ENCODE assay signal across 8 mouse cellular contexts in genomic region chr11:98972215-98972614, GRCm38 (mm10). TPM values are rescaled to one million over a fixed set of nuclear protein-coding genes. Genes with fewer than 3 reads are reported as not detected.
DNase-seq lines count a peak whose midpoint lies in the region; ATAC-seq and TF ChIP-seq lines count a peak whose summit lies in the region.
"Had no signal": no experiment of that assay in that cellular context is flagged by ENCODE, and none has a peak within 500 bp of the region (broad histone marks: within the 10 kb centered on the region; RNA-seq: fewer than 3 reads in every experiment).

No protein-coding gene starts in this region.

- DNase-seq in adrenal gland, adult 2 months = peak; percentile 89
- peak; percentile 84 for DNase-seq in embryo, embryonic 9.5 days (ENCODE audit: extremely low spot score)
- DNase-seq in layer of hippocampus, postnatal 14 days (ENCODE audit: low spot score in 2 of 2) = peak; percentile 82 to 83
- DNase-seq in lung, postnatal 4 days = peak; percentile 84 to 92

- peaks cover 48% of the 10 kb centered on the region for H3K36me3 ChIP-seq in ES-Bruce4 (ENCODE audit: control insufficient read depth, insufficient read depth, low read length, poor library complexity, severe bottlenecking)
- H3K36me3 ChIP-seq in heart, embryonic 16.5 days (ENCODE audit: control insufficient read depth, insufficient read depth) = peaks cover 58% of the 10 kb centered on the region
- peaks cover 68% of the 10 kb centered on the region for H3K36me3 ChIP-seq in small intestine, adult 2 months (ENCODE audit: control insufficient read depth, insufficient read depth, low read length)

- 49% methylated on average over 9 of the region's 9 CpGs for WGBS in heart, embryonic 16.5 days
- WGBS in small intestine, adult 2 months = 59% methylated on average over 9 of the region's 9 CpGs

- H3K27me3 ChIP-seq in ES-Bruce4 (ENCODE audit: control insufficient read depth, insufficient read depth, low read length, poor library complexity, severe bottlenecking) = no peaks in the 10 kb centered on the region
- H3K27me3 ChIP-seq in heart, embryonic 16.5 days (ENCODE audit: control insufficient read depth, insufficient read depth, low read length) = no peaks in the 10 kb centered on the region
- no peaks in the 10 kb centered on the region for H3K27me3 ChIP-seq in small intestine, adult 2 months (ENCODE audit: control insufficient read depth, insufficient read depth, low read length)
- H3K27me3 ChIP-seq: limb, embryonic 13.5 days had no signal

- no peak for TF ChIP-seq POLR2A in ES-Bruce4 (IDR thresholded peaks at IDR 0.05; ENCODE audit: insufficient read depth, low read length)
- no peak for TF ChIP-seq POLR2A in small intestine, adult 2 months (IDR thresholded peaks at IDR 0.05; ENCODE audit: low read depth, low read length)

- ATAC-seq in heart, embryonic 16.5 days (replicated peaks; ENCODE audit: extremely low read depth, insufficient read depth, low FRiP score) = 0 out of 2 replicates have a peak, but pooled peaks have one; percentile 28

- no peak for TF ChIP-seq EP300 in ES-Bruce4 (IDR thresholded peaks at IDR 0.05; ENCODE audit: insufficient read depth, low read depth, low read length)

- H3K4me1 ChIP-seq in ES-Bruce4 (ENCODE audit: control insufficient read depth, insufficient read depth, low read length) = peaks cover 8% of the 10 kb centered on the region
- H3K4me1 ChIP-seq in heart, embryonic 16.5 days (ENCODE audit: control insufficient read depth, insufficient read depth, low read length) = peaks cover 42% of the 10 kb centered on the region
- peaks cover 9% of the 10 kb centered on the region; the same call in 1 of the 2 replicates for H3K4me1 ChIP-seq in small intestine, adult 2 months (ENCODE audit: control insufficient read depth, insufficient read depth, insufficient read length, low read length)

- no peak overlapping the region for H3K9ac ChIP-seq in ES-Bruce4 (ENCODE audit: low read depth, poor library complexity, severe bottlenecking)
- H3K9ac ChIP-seq in heart, embryonic 16.5 days (ENCODE audit: low read length) = no peak overlapping the region
- H3K9ac ChIP-seq: limb, embryonic 13.5 days had no signal

- H3K4me3 ChIP-seq in ES-Bruce4 (ENCODE audit: low read depth, low read length) = no peak overlapping the region
- no peak overlapping the region for H3K4me3 ChIP-seq in heart, embryonic 16.5 days (ENCODE audit: low read length)
- no peak overlapping the region for H3K4me3 ChIP-seq in small intestine, adult 2 months (ENCODE audit: low read depth, low read length)
- H3K4me3 ChIP-seq: limb, embryonic 13.5 days had no signal

- H3K4me2 ChIP-seq in heart, embryonic 16.5 days (ENCODE audit: low read depth, low read length) = no peak overlapping the region
- H3K4me2 ChIP-seq: limb, embryonic 13.5 days had no signal

- no peak overlapping the region for H3K27ac ChIP-seq in ES-Bruce4 (ENCODE audit: insufficient read depth, low read length)
- H3K27ac ChIP-seq in heart, embryonic 16.5 days (ENCODE audit: low read length) = no peak overlapping the region; the same call in 1 of the 2 replicates
- H3K27ac ChIP-seq in small intestine, adult 2 months (ENCODE audit: insufficient read depth, low read depth, low read length) = no peak overlapping the region

- no peaks in the 10 kb centered on the region for H3K9me3 ChIP-seq in ES-Bruce4 (replicated peaks; ENCODE audit: control insufficient read depth, insufficient read depth, low read length, poor library complexity, severe bottlenecking)
- no peaks in the 10 kb centered on the region for H3K9me3 ChIP-seq in heart, embryonic 16.5 days (replicated peaks; ENCODE audit: control insufficient read depth, low read length)
- H3K9me3 ChIP-seq: limb, embryonic 13.5 days had no signal

- peak; percentile 90 for TF ChIP-seq CTCF in ES-Bruce4 (IDR thresholded peaks at IDR 0.05; ENCODE audit: low read depth, low read length)
- TF ChIP-seq CTCF in small intestine, adult 2 months (IDR thresholded peaks at IDR 0.05; ENCODE audit: extremely low read depth, insufficient read length, insufficient replicate concordance, low read depth, low read length) = peak; percentile 89

RNA-seq across cellular contexts. Expression of gene Gjd3, which starts 10.6 kb away (rescaled TPM):
- not detected in 2 replicates for polyA plus RNA-seq in ES-Bruce4 (2011; ENCODE audit: insufficient read depth, insufficient read length, low read depth, missing spikeins)
- not detected for total RNA-seq in adrenal gland, adult 2 months (2021)
- polyA plus RNA-seq in adrenal gland, adult 2 months (2012; rRNA removed) = 1.1 and 1.2 TPM in 2 replicates
- 4.1 and 4.5 TPM in 2 replicates for polyA plus RNA-seq in heart, embryonic 16.5 days (2015; fragmentation: Nextera tagmentation; extraction: Ambion mirVana)
- 1 to 10 TPM; 2.2 TPM for total RNA-seq in layer of hippocampus, postnatal 14 days (2021)
- polyA plus RNA-seq in small intestine, adult 2 months (2012; rRNA removed) = 3.6 and 5.8 TPM in 2 replicates

RNA-seq across cellular contexts. Expression of gene Rara, which starts 44.6 kb away (rescaled TPM):
- 23.7 and 26.3 TPM in 2 replicates for polyA plus RNA-seq in ES-Bruce4 (2011; ENCODE audit: insufficient read depth, insufficient read length, low read depth, missing spikeins)
- 10 to 100 TPM; 17.0 to 30.8 TPM for total RNA-seq in adrenal gland, adult 2 months (2021)
- 43.7 and 44.9 TPM in 2 replicates for polyA plus RNA-seq in adrenal gland, adult 2 months (2012; rRNA removed)
- polyA plus RNA-seq in heart, embryonic 16.5 days (2015; fragmentation: Nextera tagmentation; extraction: Ambion mirVana) = 28.2 and 28.6 TPM in 2 replicates
- total RNA-seq in layer of hippocampus, postnatal 14 days (2021) = 10 to 100 TPM; 20.2 to 20.3 TPM
- polyA plus RNA-seq in small intestine, adult 2 months (2012; rRNA removed) = 25.3 and 56.3 TPM in 2 replicates

RNA-seq across cellular contexts. Expression of gene Top2a, which starts 51.8 kb away (rescaled TPM):
- polyA plus RNA-seq in ES-Bruce4 (2011; ENCODE audit: insufficient read depth, insufficient read length, low read depth, missing spikeins) = 631 and 674 TPM in 2 replicates
- total RNA-seq in adrenal gland, adult 2 months (2021) = 1 to 10 TPM; 4.1 to 8.1 TPM
- polyA plus RNA-seq in adrenal gland, adult 2 months (2012; rRNA removed) = 0.28 and 0.29 TPM in 2 replicates
- 162 and 179 TPM in 2 replicates for polyA plus RNA-seq in heart, embryonic 16.5 days (2015; fragmentation: Nextera tagmentation; extraction: Ambion mirVana)
- 1 to 10 TPM; 8.1 to 9.8 TPM for total RNA-seq in layer of hippocampus, postnatal 14 days (2021)
- polyA plus RNA-seq in small intestine, adult 2 months (2012; rRNA removed) = 1.7 and 5.8 TPM in 2 replicates

Comparison
In these comparisons a context has a peak if more than half of its experiments do, and no peak if none do; other contexts are left out.
1. RNA of gene Top2a, which starts 51.8 kb away (polyA plus RNA-seq): 631 to 674 TPM in ES-Bruce4 and 162 to 179 TPM in heart, embryonic 16.5 days; 1.7 to 5.8 TPM in small intestine, adult 2 months and 0.28 to 0.29 TPM in adrenal gland, adult 2 months; every median in the first group is over 10 times any median in the second.
2. Peak in every context shown above with its lines, with median percentiles within 50 percentile points of each other: DNase-seq.